Mouse (Mus musculus) embryonic facial prominence, embryonic 10.5 days (tissue): ENCODE results near the gene Dcaf4. TPM values are rescaled to one million over a fixed set of nuclear protein-coding genes. Genes with fewer than 3 reads are reported as not detected.

ENCODE experiments used
- DNase-seq: peaks from one replicate; pipeline ENCODE4 v3.0.0-alpha.2; 2017; ENCODE audit warnings: low spot score
- H3K27ac ChIP-seq: fragments of 300-500 bp; sonication (generic); replicated peaks from 2 replicates; pipeline ENCODE4 v1.5.1; 2016; ENCODE audit warnings: mild to moderate bottlenecking
- H3K27me3 ChIP-seq: fragments of 300-500 bp; sonication (generic); replicated peaks from 2 replicates; pipeline ENCODE4 v1.6.1; 2016; ENCODE audit warnings: low read depth, mild to moderate bottlenecking; ENCODE audit not compliant: poor library complexity, severe bottlenecking
- H3K36me3 ChIP-seq: fragments of 300-500 bp; sonication (generic); replicated peaks from 2 replicates; pipeline ENCODE4 v1.6.1; 2016; ENCODE audit warnings: mild to moderate bottlenecking, moderate library complexity
- H3K4me1 ChIP-seq: fragments of 300-500 bp; sonication (generic); 2 replicates; pipeline ENCODE4 v1.6.1; 2016
- H3K4me3 ChIP-seq: fragments of 300-500 bp; sonication (generic); 2 replicates; pipeline ENCODE4 v1.5.1; 2016; ENCODE audit warnings: mild to moderate bottlenecking, moderate library complexity
- H3K9me3 ChIP-seq: fragments of 300-500 bp; sonication (generic); 2 replicates; pipeline ENCODE4 v1.6.1; 2016; ENCODE audit warnings: mild to moderate bottlenecking
- WGBS: fragments of 180-500 bp; shearing (Covaris S2); methylation state at CpG from one replicate; pipeline ENCODE4 v1.1.7; 2016; 5-methylcytosine and 5-hydroxymethylcytosine counted together
- polyA plus RNA-seq: library from polyadenylated mRNA; unstranded; fragments of >200 nt; fragmentation: Nextera tagmentation; extraction: Ambion mirVana; gene quantifications from 2 replicates; pipeline ENCODE4 v1.2.1, GENCODE M21; 2016

Dcaf4 gene
- polyA plus RNA-seq, 1 experiment from 2014 or later = 30.1 TPM

- H3K27me3 ChIP-seq = no peaks in the 10 kb centered on the region
- no peak overlapping the region for H3K27ac ChIP-seq
- DNase-seq = no peak
- WGBS = 94% methylated on average over 3 of the region's 3 CpGs
- no peaks in the 10 kb centered on the region for H3K9me3 ChIP-seq
- no peaks in the 10 kb centered on the region for H3K4me1 ChIP-seq
- H3K4me3 ChIP-seq = no peak overlapping the region
- peaks cover 94% of the 10 kb centered on the region for H3K36me3 ChIP-seq
These were observed 42.3 kb downstream of the Dcaf4 start for GRCm38 (mm10) chr12:83562589-83562988.

GRCm38 (mm10) chr12:83569866-83570265 lies 49.6 kb downstream of the Dcaf4 start:
- 86% methylated on average over 3 of the region's 3 CpGs for WGBS
- Histone ChIP-seq H3K4me1 (no peaks in the 10 kb centered on the region), H3K27me3 (no peaks in the 10 kb centered on the region), H3K4me3 (no peak overlapping the region), H3K9me3 (no peaks in the 10 kb centered on the region), H3K27ac (no peak overlapping the region), H3K36me3 (peaks cover 90% of the 10 kb centered on the region)
- DNase-seq = no peak

- 85% methylated on average over 5 of the region's 5 CpGs for WGBS
These were observed 52.5 kb downstream of the Dcaf4 start for GRCm38 (mm10) chr12:83572717-83573116.

GRCm38 (mm10) chr12:83577445-83577844 lies 57.2 kb downstream of the Dcaf4 start:
- Histone ChIP-seq H3K36me3 (peaks cover 71% of the 10 kb centered on the region), H3K4me3 (no peak overlapping the region), H3K9me3 (no peaks in the 10 kb centered on the region)

More at GRCm38 (mm10) chr12:83572717-83573116, 52.5 kb downstream of the Dcaf4 start:
- H3K4me3 ChIP-seq = no peak overlapping the region
- peaks cover 87% of the 10 kb centered on the region for H3K36me3 ChIP-seq
- no peaks in the 10 kb centered on the region for H3K9me3 ChIP-seq
- H3K27me3 ChIP-seq = no peaks in the 10 kb centered on the region
- no peak overlapping the region for H3K27ac ChIP-seq
- H3K4me1 ChIP-seq = no peaks in the 10 kb centered on the region
- no peak for DNase-seq

GRCm38 (mm10) chr12:83578356-83578755 lies 58.1 kb downstream of the Dcaf4 start:
- Histone ChIP-seq H3K4me1 (0 out of 2 replicates have a peak, but pooled peaks cover 3% of the 10 kb centered on the region), H3K27ac (no peak overlapping the region), H3K36me3 (peaks cover 71% of the 10 kb centered on the region), H3K9me3 (no peaks in the 10 kb centered on the region), H3K4me3 (no peak overlapping the region), H3K27me3 (no peaks in the 10 kb centered on the region)
- WGBS = 84% methylated on average over 2 of the region's 2 CpGs
- DNase-seq = no peak

More at GRCm38 (mm10) chr12:83577445-83577844, 57.2 kb downstream of the Dcaf4 start:
- H3K27me3 ChIP-seq = no peaks in the 10 kb centered on the region
- H3K27ac ChIP-seq = no peak overlapping the region
- 0 out of 2 replicates have a peak, but pooled peaks cover 3% of the 10 kb centered on the region for H3K4me1 ChIP-seq
- WGBS = 94% methylated on average over 5 of the region's 5 CpGs
- no peak for DNase-seq

GRCm38 (mm10) chr12:83578896-83579569 lies 58.8 kb downstream of the Dcaf4 start:
- 43% methylated on average over 3 of the region's 3 CpGs for WGBS
- no peak for DNase-seq
- H3K27ac ChIP-seq = no peak overlapping the region
- no peak overlapping the region for H3K4me3 ChIP-seq
- H3K4me1 ChIP-seq = 0 out of 2 replicates have a peak, but pooled peaks cover 3% of the 10 kb centered on the region
- H3K27me3 ChIP-seq = no peaks in the 10 kb centered on the region
- H3K9me3 ChIP-seq = no peaks in the 10 kb centered on the region
- peaks cover 71% of the 10 kb centered on the region for H3K36me3 ChIP-seq

- no peak for DNase-seq
- Histone ChIP-seq H3K27me3 (no peaks in the 10 kb centered on the region), H3K27ac (no peak overlapping the region), H3K36me3 (peaks cover 69% of the 10 kb centered on the region), H3K4me3 (no peak overlapping the region), H3K9me3 (no peaks in the 10 kb centered on the region), H3K4me1 (0 out of 2 replicates have a peak, but pooled peaks cover 3% of the 10 kb centered on the region)
- WGBS = 91% methylated on average over 3 of the region's 3 CpGs
These were observed 60.0 kb downstream of the Dcaf4 start for GRCm38 (mm10) chr12:83580283-83580682.

- no peaks in the 10 kb centered on the region for H3K9me3 ChIP-seq
- DNase-seq = no peak
- 0 out of 2 replicates have a peak, but pooled peaks cover 3% of the 10 kb centered on the region for H3K4me1 ChIP-seq
- H3K4me3 ChIP-seq = no peak overlapping the region
- 66% methylated on average over 4 of the region's 4 CpGs for WGBS
- no peaks in the 10 kb centered on the region for H3K27me3 ChIP-seq
- H3K36me3 ChIP-seq = peaks cover 69% of the 10 kb centered on the region
- H3K27ac ChIP-seq = no peak overlapping the region
These were observed 61.8 kb downstream of the Dcaf4 start for GRCm38 (mm10) chr12:83582106-83582505.

GRCm38 (mm10) chr12:83582747-83583146 lies 62.5 kb downstream of the Dcaf4 start:
- H3K27me3 ChIP-seq = no peaks in the 10 kb centered on the region
- WGBS = 69% methylated on average over 4 of the region's 4 CpGs

GRCm38 (mm10) chr12:83586628-83587027 lies 66.4 kb downstream of the Dcaf4 start:
- Histone ChIP-seq H3K4me1 (no peaks in the 10 kb centered on the region), H3K27me3 (no peaks in the 10 kb centered on the region), H3K36me3 (peaks cover 92% of the 10 kb centered on the region), H3K27ac (no peak overlapping the region), H3K9me3 (no peaks in the 10 kb centered on the region), H3K4me3 (no peak overlapping the region)
- 94% methylated on average over 5 of the region's 5 CpGs for WGBS
- no peak for DNase-seq

More at GRCm38 (mm10) chr12:83582747-83583146, 62.5 kb downstream of the Dcaf4 start:
- 0 out of 2 replicates have a peak, but pooled peaks cover 3% of the 10 kb centered on the region for H3K4me1 ChIP-seq
- no peak overlapping the region for H3K27ac ChIP-seq
- H3K4me3 ChIP-seq = no peak overlapping the region
- H3K9me3 ChIP-seq = no peaks in the 10 kb centered on the region
- peaks cover 69% of the 10 kb centered on the region for H3K36me3 ChIP-seq
- no peak for DNase-seq

Other genes starting within 250 kb of the Dcaf4 start
- gene Dpf3, start 32.8 kb upstream of the Dcaf4 start, polyA plus RNA-seq = 2.8 and 3.0 TPM in 2 replicates
- gene Zfyve1, start 76.8 kb downstream of the Dcaf4 start, polyA plus RNA-seq = 21.8 and 24.8 TPM in 2 replicates
- 315 and 324 TPM in 2 replicates for gene Rbm25, start 110.8 kb downstream of the Dcaf4 start, polyA plus RNA-seq
- 61.4 and 63.3 TPM in 2 replicates for gene Psen1, start 167.7 kb downstream of the Dcaf4 start, polyA plus RNA-seq
- 0.10 and 0.29 TPM in 2 replicates for gene Papln, start 243.2 kb downstream of the Dcaf4 start, polyA plus RNA-seq